Mouse (Mus musculus) limb, embryonic 11.5 days (tissue): Measurements from ENCODE around the gene Smim6. TPM values are rescaled to one million over a fixed set of nuclear protein-coding genes. Genes with fewer than 3 reads are reported as not detected.

Experiments used
- ATAC-seq: fragments of 200-750 bp; cut with Nextera tagmentation; 2 replicates; pipeline ENCODE4 v1.8.0; 2017; ENCODE audit warnings: low read depth; ENCODE audit not compliant: insufficient number of reproducible peaks, low FRiP score, low TSS enrichment
- DNase-seq: peaks from one replicate; pipeline ENCODE4 v3.0.0-alpha.2; 2015; ENCODE audit warnings: low spot score
- H3K27ac ChIP-seq: fragments of 300-500 bp; sonication (generic); replicated peaks from 2 replicates; pipeline ENCODE4 v1.5.1; 2014; ENCODE audit warnings: low read depth, mild to moderate bottlenecking, low read length
- H3K27me3 ChIP-seq: fragments of 300-500 bp; sonication (generic); 2 replicates; pipeline ENCODE4 v1.6.1; 2014; ENCODE audit warnings: mild to moderate bottlenecking, low read length, mixed read lengths; ENCODE audit not compliant: control insufficient read depth, insufficient read depth
- H3K36me3 ChIP-seq: fragments of 300-500 bp; sonication (generic); 2 replicates; pipeline ENCODE4 v1.6.1; 2014; ENCODE audit warnings: mild to moderate bottlenecking, low read length, moderate library complexity, mixed read lengths; ENCODE audit not compliant: control insufficient read depth, insufficient read depth
- H3K4me1 ChIP-seq: fragments of 300-500 bp; sonication (generic); 2 replicates; pipeline ENCODE4 v1.6.1; 2014; ENCODE audit warnings: low read length, mixed read lengths; ENCODE audit not compliant: control insufficient read depth, insufficient read depth
- H3K4me2 ChIP-seq: fragments of 300-500 bp; sonication (generic); 2 replicates; pipeline ENCODE4 v1.6.1; 2014; ENCODE audit warnings: low read depth, mild to moderate bottlenecking, moderate library complexity; ENCODE audit not compliant: severe bottlenecking
- H3K4me3 ChIP-seq: fragments of 300-500 bp; sonication (generic); 2 replicates; pipeline ENCODE4 v1.5.1; 2014; ENCODE audit warnings: low read depth, low read length
- H3K9ac ChIP-seq: fragments of 300-500 bp; sonication (generic); 2 replicates; pipeline ENCODE4 v1.6.1; 2014; ENCODE audit warnings: mild to moderate bottlenecking, low read length
- H3K9me3 ChIP-seq: fragments of 300-500 bp; sonication (generic); 2 replicates; pipeline ENCODE4 v1.6.1; 2016; ENCODE audit warnings: low read length; ENCODE audit not compliant: control insufficient read depth
- WGBS: fragments of 180-500 bp; shearing (Covaris S2); extraction: QIAGEN DNeasy Blood & Tissue Kit; methylation state at CpG from one replicate; pipeline ENCODE4 v1.1.7; 2014; 5-methylcytosine and 5-hydroxymethylcytosine counted together
- polyA plus RNA-seq: library from polyadenylated mRNA; unstranded; fragments of >200 nt; fragmentation: Nextera tagmentation; extraction: Ambion mirVana; gene quantifications from 2 replicates; pipeline ENCODE4 v1.2.1, GENCODE M21; 2014

Smim6 gene
- 0.31 and 0.52 TPM in 2 replicates for polyA plus RNA-seq

DNA sequence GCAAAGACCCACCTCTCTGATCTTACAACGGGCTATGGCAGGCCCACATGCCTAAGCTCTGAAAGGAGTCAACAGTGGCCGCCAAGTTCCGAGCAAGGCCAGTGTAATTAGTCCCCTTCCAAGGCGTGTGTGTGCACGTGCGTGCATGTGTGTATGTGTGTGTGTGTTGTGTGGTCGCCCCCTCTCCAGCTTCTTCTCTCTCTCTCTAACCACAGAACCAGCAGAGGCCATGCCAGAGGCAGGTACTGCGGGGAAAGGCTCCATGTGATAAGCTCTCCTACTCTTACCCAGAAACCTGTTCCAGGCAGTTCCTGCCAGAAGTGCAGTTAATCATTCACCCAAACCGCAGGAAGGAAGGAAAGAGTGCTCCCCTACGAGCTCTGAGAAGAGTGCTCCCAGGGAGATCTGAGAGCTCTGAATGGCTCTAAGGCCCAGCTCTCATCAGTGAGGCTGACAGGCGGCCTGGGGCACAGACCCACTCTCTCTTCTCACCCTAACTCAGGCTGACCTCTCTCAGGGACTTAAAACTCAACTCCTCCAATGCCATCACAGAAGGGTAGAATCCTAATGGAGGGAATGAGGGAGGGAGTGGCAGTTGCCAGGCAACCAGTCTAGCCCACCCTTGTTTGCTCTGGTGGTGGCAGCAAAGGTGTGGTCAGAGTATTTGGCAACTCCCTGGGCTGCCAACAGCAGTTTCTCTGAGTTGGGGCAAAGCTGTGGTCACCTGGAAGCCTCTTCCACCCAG is at the start of gene Smim6:
TSS of gene Smim6 (plus strand) at position 386 of the 745 bp plus-strand sequence.
- H3K4me3 ChIP-seq = no peak within 1 kb of the TSS
- H3K9me3 ChIP-seq = no peaks in the 10 kb centered on the region
- H3K36me3 ChIP-seq = no peaks in the 10 kb centered on the region; the same call in 1 of the 2 replicates
- no peak within 1 kb of the TSS for H3K27ac ChIP-seq
- no peaks in the 10 kb centered on the region for H3K27me3 ChIP-seq
- no peak for ATAC-seq
- H3K9ac ChIP-seq = no peak within 1 kb of the TSS
- DNase-seq = no peak
- no peak within 1 kb of the TSS for H3K4me2 ChIP-seq
- H3K4me1 ChIP-seq = no peaks in the 10 kb centered on the region
- 74% methylated on average over 11 of the region's 11 CpGs for WGBS

DNA sequence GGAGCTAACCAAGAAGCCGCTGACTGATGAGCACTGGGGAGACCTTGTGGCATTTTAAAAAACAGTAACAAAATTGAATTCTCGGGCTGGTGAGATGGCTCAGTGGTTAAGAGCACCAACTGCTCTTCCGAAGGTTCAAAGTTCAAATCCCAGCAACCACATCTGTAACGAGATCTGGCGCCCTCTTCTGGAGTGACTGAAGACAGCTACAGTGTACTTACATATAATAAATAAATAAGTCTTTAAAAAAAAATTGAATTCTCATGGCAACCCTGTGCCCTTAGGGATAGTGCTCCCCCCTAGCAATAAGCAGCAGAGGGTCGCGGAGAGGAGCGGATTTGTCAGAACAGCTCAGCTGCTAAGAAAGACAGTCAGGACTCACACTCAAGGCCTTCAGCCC is 47.9 kb upstream of the Smim6 start:
- DNase-seq = no peak
- H3K27ac ChIP-seq = no peak overlapping the region
- no peaks in the 10 kb centered on the region for H3K36me3 ChIP-seq
- 90% methylated on average over 8 of the region's 8 CpGs for WGBS
- H3K4me3 ChIP-seq = no peak overlapping the region
- 0 out of 2 replicates have a peak, but pooled peaks cover 2% of the 10 kb centered on the region for H3K4me1 ChIP-seq
- peaks cover 28% of the 10 kb centered on the region for H3K27me3 ChIP-seq
- no peaks in the 10 kb centered on the region for H3K9me3 ChIP-seq
- H3K4me2 ChIP-seq = no peak overlapping the region
- ATAC-seq = no peak
- H3K9ac ChIP-seq = no peak overlapping the region

DNA sequence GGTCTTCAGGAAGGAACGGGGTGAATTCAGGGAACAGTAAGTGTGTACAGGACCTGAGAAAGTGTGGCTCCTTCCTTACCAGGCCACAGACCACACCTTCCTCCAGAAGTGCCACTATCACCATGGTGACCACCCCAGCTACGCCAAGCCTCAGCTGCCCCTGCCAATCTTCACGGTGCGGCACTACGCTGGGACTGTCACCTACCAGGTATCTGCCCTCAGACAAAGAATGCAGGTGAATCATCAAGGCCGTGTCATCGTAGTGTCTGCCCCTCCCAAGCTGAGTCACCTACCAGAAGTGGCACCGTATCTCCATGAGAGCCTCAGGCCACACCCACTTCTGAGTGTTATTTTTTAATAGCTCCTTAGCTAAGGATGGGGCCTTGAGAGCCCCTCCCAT is 42.4 kb upstream of the Smim6 start:
- H3K4me2 ChIP-seq = no peak overlapping the region
- DNase-seq = no peak
- 84% methylated on average over 8 of the region's 8 CpGs for WGBS
- no peaks in the 10 kb centered on the region for H3K4me1 ChIP-seq
- H3K27ac ChIP-seq = no peak overlapping the region
- no peaks in the 10 kb centered on the region for H3K9me3 ChIP-seq
- no peaks in the 10 kb centered on the region for H3K36me3 ChIP-seq
- no peaks in the 10 kb centered on the region for H3K27me3 ChIP-seq
- no peak for ATAC-seq
- no peak overlapping the region for H3K9ac ChIP-seq
- H3K4me3 ChIP-seq = no peak overlapping the region

DNA sequence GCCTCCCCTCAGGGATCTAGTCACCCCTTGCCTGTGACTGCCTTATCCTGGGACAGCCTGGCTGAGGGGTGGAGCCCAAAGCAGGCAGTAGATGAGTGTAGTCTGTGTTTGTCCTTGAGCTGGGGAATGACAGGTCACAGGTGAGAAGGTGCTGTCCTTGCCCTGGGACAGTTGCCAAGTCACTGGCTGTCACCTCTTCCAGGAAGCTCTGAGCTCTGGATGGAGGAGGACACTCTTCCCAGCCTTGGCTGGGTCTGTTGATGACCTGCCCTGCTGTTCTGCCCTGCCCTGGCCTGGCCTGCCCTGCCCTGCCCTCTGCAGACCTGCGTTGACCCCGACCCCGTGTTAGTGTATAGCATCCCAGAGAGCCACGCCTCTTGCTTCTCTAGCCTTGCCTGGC is 39.4 kb upstream of the Smim6 start:
- Histone ChIP-seq H3K27ac (no peak overlapping the region), H3K36me3 (no peaks in the 10 kb centered on the region), H3K4me2 (no peak overlapping the region), H3K27me3 (no peaks in the 10 kb centered on the region), H3K4me3 (no peak overlapping the region), H3K9ac (no peak overlapping the region), H3K4me1 (0 out of 2 replicates have a peak, but pooled peaks cover 3% of the 10 kb centered on the region), H3K9me3 (no peaks in the 10 kb centered on the region)
- DNase-seq (no peak), ATAC-seq (no peak)
- WGBS = 44% methylated on average over 4 of the region's 4 CpGs

DNA sequence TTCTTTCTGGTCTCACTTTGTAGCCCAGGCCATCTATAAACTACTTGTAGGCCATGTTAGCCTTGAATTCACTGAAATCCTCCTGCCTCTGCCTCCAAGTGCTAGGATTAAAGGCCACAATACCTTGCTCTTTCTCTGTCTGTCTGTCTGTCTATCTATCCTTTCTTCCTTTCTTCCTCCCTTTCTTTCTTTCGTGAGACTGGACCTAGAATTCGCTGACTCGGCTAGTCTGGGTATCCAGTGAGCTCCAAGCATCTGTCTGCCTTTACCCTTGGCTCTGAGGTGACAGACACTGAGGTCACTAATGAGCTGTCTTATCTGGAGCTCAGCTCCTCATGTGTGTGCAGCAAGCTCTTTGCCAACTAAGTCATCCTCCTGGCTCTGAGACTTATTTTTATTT is 35.9 kb upstream of the Smim6 start:
- Histone ChIP-seq H3K27ac (no peak overlapping the region), H3K36me3 (no peaks in the 10 kb centered on the region), H3K9me3 (no peaks in the 10 kb centered on the region), H3K4me1 (0 out of 2 replicates have a peak, but pooled peaks cover 3% of the 10 kb centered on the region), H3K4me2 (no peak overlapping the region), H3K9ac (no peak overlapping the region), H3K4me3 (no peak overlapping the region), H3K27me3 (no peaks in the 10 kb centered on the region)
- 93% methylated on average over 3 of the region's 3 CpGs for WGBS
- ATAC-seq (no peak), DNase-seq (no peak)

DNA sequence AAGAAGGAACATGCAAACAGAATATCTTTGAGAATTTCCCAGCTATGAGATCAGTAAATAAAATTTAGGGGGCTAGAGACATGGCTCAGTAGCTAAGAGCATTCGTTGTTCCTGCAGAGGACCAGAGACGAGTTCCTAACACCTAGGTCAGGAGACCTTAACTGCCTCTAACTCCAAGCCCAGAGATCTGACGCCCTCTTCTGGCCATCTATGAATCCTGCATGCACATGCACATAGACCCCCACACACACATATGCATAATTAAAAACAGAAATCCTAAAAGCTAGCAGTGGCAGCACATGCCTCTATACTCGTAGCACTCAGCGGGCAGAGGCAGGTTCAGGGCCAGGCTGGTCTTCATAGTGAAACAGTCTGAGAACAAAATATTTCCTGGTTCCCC is 35.4 kb upstream of the Smim6 start:
- Histone ChIP-seq H3K9ac (no peak overlapping the region), H3K4me2 (no peak overlapping the region), H3K27ac (no peak overlapping the region), H3K4me1 (0 out of 2 replicates have a peak, but pooled peaks cover 3% of the 10 kb centered on the region), H3K27me3 (no peaks in the 10 kb centered on the region), H3K4me3 (no peak overlapping the region), H3K9me3 (no peaks in the 10 kb centered on the region), H3K36me3 (no peaks in the 10 kb centered on the region)
- WGBS = 71% methylated on average over 5 of the region's 5 CpGs
- ATAC-seq (no peak), DNase-seq (no peak)

DNA sequence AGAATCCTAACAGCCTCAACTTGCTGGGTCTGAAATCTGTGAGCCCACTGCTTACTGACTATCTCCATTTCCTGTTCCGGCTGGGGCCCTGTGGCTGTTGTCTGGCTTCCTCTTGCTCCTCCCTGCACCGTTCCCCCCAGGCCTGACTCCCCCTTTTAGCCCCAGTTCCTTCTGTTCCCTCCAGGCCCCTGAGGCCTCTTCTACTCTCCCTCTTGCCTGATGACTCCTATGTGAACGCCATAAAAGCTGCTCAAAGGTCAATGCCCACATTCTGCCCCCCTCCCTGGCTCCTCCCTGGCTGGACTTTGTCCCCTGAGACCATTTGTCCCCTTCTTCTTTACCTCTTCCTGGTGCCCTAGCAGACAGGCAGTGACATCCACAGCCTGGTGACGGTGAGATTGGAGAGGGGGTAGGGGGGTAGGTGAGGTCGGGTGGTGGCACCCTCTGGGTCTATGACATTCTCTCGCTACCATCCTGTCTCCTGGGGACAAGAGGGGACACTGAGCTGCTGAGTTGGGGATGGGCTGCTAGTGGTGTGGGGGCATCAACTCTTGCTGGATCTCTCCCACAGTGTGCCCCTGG is 34.6 kb upstream of the Smim6 start:
- ATAC-seq (no peak), DNase-seq (no peak)
- 44% methylated on average over 6 of the region's 6 CpGs for WGBS
- H3K9ac ChIP-seq = no peak overlapping the region
- H3K27me3 ChIP-seq = 0 out of 2 replicates have a peak, but pooled peaks cover 3% of the 10 kb centered on the region
- H3K4me1 ChIP-seq = 0 out of 2 replicates have a peak, but pooled peaks cover 3% of the 10 kb centered on the region
- H3K36me3 ChIP-seq = no peaks in the 10 kb centered on the region
- H3K27ac ChIP-seq = no peak overlapping the region
- H3K4me3 ChIP-seq = no peak overlapping the region
- no peak overlapping the region for H3K4me2 ChIP-seq
- no peaks in the 10 kb centered on the region for H3K9me3 ChIP-seq

DNA sequence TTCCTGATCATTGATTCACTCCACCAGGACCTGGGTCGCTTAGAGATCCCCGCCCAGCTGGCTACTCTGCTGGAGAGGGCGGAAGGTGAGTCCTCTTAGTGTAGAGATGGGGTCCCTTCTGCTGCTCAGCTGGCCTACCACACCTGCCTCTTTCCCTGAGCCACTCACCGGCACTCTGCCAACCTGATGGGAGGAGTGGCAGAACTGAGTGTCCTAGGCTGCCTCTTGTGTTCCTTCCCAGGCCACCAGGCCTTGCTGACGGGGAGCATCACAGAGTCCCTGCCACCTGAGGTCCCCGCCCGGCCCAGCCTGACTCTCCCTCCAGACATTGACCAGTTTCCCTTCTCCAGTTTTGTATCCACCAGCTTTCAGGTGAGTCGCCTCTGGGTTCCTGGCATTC is 33.7 kb upstream of the Smim6 start:
- no peak for ATAC-seq

More for the DNA sequence above, 33.7 kb upstream of the Smim6 start:
- WGBS = 77% methylated on average over 8 of the region's 8 CpGs
- Histone ChIP-seq H3K4me2 (no peak overlapping the region), H3K9ac (no peak overlapping the region), H3K4me3 (no peak overlapping the region), H3K9me3 (no peaks in the 10 kb centered on the region), H3K36me3 (no peaks in the 10 kb centered on the region), H3K4me1 (0 out of 2 replicates have a peak, but pooled peaks cover 3% of the 10 kb centered on the region), H3K27ac (no peak overlapping the region), H3K27me3 (peaks cover 9% of the 10 kb centered on the region)
- no peak for DNase-seq
